Mouse (Mus musculus): ENCODE data around the gene Nxph3. TPM values are rescaled to one million over a fixed set of nuclear protein-coding genes. Genes with fewer than 3 reads are reported as not detected.

The Nxph3 gene
- total and polyA plus RNA-seq, 3 experiments, result 0.17 TPM; not detected in 2

DNA sequence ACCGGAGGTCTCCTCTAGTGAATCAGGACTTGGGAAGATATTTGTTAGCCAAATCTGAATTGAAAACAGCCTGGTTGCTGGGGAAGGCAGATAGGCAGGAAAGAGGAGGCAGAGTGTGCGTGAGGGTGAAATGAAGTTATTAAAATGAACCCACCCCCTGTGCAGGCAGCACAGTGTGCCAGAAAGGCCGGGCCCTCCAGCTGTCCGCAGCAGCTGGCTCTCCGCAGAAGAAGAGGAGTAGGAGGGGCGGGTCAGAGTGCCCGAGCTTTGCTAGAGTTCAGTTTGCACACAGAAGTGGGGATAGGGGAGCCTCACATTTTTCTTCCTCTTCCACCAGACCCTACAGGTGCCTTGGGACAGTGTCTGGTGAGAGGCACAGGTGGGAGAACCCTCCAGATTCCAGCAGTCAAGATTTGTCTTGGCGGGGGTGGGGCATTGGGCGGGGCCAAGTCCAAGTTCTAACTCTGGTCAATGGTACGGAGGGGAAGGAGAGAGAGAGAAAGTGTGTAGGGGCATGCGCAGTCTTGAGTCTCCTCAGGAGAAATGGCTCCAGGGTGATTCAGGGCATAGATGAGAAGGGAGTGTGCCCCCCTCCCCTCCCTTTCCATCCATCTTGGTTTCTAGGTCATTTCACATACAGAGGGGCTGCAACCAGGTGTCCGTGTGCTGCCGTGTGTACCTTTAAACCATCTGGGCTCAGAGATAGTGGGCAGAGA, 6.0 kb downstream of the Nxph3 start:
- Histone ChIP-seq H3K4me1 (ENCODE audit: control insufficient read depth in 1 of 2, insufficient read depth in 2 of 2) (peaks cover 19 to 36% of the 10 kb centered on the region in 2 experiments), H3K4me2 (ENCODE audit: insufficient read depth, low read depth, poor library complexity, severe bottlenecking) (peak overlapping the region; percentile 62), H3K4me3 (replicated peaks in 1 of 3; ENCODE audit: low read depth in 2 of 3, low read length in 2 of 3, poor library complexity in 1 of 3) (peak overlapping the region in 2 of 3 experiments; percentile 20 to 41), H3K9ac (ENCODE audit: insufficient read depth, low read depth) (peak overlapping the region; percentile 14; the same call in 1 of the 2 replicates), H3K9me3 (replicated peaks; ENCODE audit: low read length) (no peaks in the 10 kb centered on the region), H3K79me2 (replicated peaks; ENCODE audit: control insufficient read depth, extremely low read depth, insufficient read depth, poor library complexity, severe bottlenecking) (no peaks in the 10 kb centered on the region), H3K36me3 (replicated peaks in 1 of 2; ENCODE audit: control insufficient read depth in 1 of 2, insufficient read depth in 1 of 2, low read length in 1 of 2) (no peaks in the 10 kb centered on the region), H3K27me3 (replicated peaks) (peaks cover 84% of the 10 kb centered on the region), H3K27ac (ENCODE audit: insufficient read depth, low read depth) (peak overlapping the region; percentile 37; the same call in 1 of the 2 replicates)
- in situ Hi-C loops (cut with MboI; ENCODE audit: low pct_ligation_motif_present, low pct_unique_long_range_greater_than_20kb, low sequenced_read_pairs), result loop anchor here (10.0 kb wide), 1 partner anchor 384 kb away; the partner anchor contains the start of gene Dlx3
- dilution Hi-C loops (cut with MboI; ENCODE audit: extremely low pct_ligation_motif_present, extremely low pct_unique_long_range_greater_than_20kb, low sequenced_read_pairs), result no loop called here
- peak; percentile 46 for DNase-seq (ENCODE audit: extremely low read depth)
- TF ChIP-seq POLR2A (IDR thresholded peaks at IDR 0.05; ENCODE audit: low read depth, low read length) (peak; percentile 53), ZMIZ1 (IDR thresholded peaks at IDR 0.05; ENCODE audit: low read depth, low read length) (no peak; the same call in 1 of the 2 replicates), CTCF (conservative IDR thresholded peaks at IDR 0.05 in 1 of 2, IDR thresholded peaks at IDR 0.05 in 1 of 2; ENCODE audit: low read depth in 2 of 2, low read length in 2 of 2) (no peak), SIN3A (IDR thresholded peaks at IDR 0.05; ENCODE audit: low read length) (peak; percentile 61; the same call in 1 of the 2 replicates), NELFE (IDR thresholded peaks at IDR 0.05; ENCODE audit: low read depth, low read length) (peak; percentile 34; the same call in 1 of the 2 replicates), MAX (IDR thresholded peaks at IDR 0.05; ENCODE audit: low read length) (no peak), NRF1 (IDR thresholded peaks at IDR 0.05; ENCODE audit: low read depth, low read length) (peak; percentile 79), MAZ (IDR thresholded peaks at IDR 0.05; ENCODE audit: low read depth, low read length) (0 out of 2 replicates have a peak, but pooled peaks have one; percentile 26)

DNA sequence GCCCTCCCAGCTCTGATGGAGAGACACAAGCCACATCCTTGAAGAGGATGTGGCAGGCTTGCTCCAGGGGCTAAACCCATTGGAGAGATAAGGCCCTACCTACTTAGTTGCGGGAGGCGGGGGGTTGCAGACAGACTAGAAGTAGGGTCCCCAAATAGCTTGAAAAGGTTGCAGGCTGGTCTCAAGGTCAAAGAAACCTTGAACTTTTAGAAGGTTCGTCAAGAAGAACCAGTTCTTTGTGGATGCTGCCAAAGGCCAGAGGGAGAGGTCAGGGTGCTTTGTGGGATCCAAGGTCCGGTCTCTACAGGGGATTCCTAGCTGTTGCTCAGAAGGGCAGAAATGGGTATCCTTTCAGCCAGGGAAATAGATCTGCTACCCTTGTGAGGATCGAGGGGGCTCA, 6.6 kb downstream of the Nxph3 start:
- peaks cover 83% of the 10 kb centered on the region for H3K27me3 ChIP-seq (replicated peaks)
- in situ Hi-C loops (cut with MboI; ENCODE audit: low pct_ligation_motif_present, low pct_unique_long_range_greater_than_20kb, low sequenced_read_pairs) (loop anchor here (10.0 kb wide), 1 partner anchor 383 kb away; the partner anchor contains the start of gene Dlx3), dilution Hi-C loops (cut with MboI; ENCODE audit: extremely low pct_ligation_motif_present, extremely low pct_unique_long_range_greater_than_20kb, low sequenced_read_pairs) (no loop called here)
- no peaks in the 10 kb centered on the region for H3K9me3 ChIP-seq (replicated peaks; ENCODE audit: low read length)
- no peak overlapping the region for H3K27ac ChIP-seq (ENCODE audit: insufficient read depth, low read depth)
- peaks cover 24 to 41% of the 10 kb centered on the region in 2 experiments for H3K4me1 ChIP-seq (ENCODE audit: control insufficient read depth in 1 of 2, insufficient read depth in 2 of 2)
- no peaks in the 10 kb centered on the region for H3K79me2 ChIP-seq (replicated peaks; ENCODE audit: control insufficient read depth, extremely low read depth, insufficient read depth, poor library complexity, severe bottlenecking)
- no peaks in the 10 kb centered on the region for H3K36me3 ChIP-seq (replicated peaks in 1 of 2; ENCODE audit: control insufficient read depth in 1 of 2, insufficient read depth in 1 of 2, low read length in 1 of 2)
- H3K4me2 ChIP-seq (ENCODE audit: insufficient read depth, low read depth, poor library complexity, severe bottlenecking), result no peak overlapping the region
- no peak overlapping the region for H3K9ac ChIP-seq (ENCODE audit: insufficient read depth, low read depth)
- DNase-seq (ENCODE audit: extremely low read depth), result no peak
- no peak overlapping the region for H3K4me3 ChIP-seq (replicated peaks in 1 of 3; ENCODE audit: low read depth in 2 of 3, low read length in 2 of 3, poor library complexity in 1 of 3)
- TF ChIP-seq NRF1 (IDR thresholded peaks at IDR 0.05; ENCODE audit: low read depth, low read length), result 0 out of 2 replicates have a peak, but pooled peaks have one; percentile 8
- TF ChIP-seq ZC3H11A (IDR thresholded peaks at IDR 0.05; ENCODE audit: low read depth, low read length), result no peak

DNA sequence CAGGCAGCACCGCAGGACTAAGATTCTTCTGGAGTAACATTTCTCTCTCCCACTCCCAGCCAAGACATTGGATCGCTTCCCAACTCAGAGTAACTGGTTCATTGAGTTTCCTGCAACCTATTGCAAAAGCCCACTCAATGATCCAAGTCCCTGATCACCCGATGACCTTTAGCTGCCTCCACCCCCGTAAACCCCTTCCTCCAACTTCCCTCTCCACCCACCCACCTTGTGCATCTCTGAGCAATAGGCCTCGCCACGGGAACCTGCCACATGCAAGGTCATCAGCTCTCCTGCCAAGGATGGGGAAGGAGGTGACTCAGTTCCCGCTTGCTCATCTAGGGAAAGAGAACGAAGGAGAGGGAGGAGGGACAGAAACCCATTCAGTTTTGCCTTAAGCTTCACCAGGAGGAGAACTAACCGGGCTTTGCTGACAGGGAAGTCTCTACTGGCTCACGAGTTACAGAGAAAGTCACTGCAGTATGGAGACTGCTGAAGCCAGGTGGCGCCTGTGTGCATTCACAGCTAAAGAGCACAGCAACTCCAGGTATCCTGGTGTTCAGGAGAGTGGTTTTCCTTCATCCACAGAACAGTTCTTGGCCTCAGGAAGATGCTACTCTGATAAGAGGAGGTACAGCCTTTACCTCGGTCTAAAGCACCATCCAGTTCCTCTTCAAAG, 7.2 kb downstream of the Nxph3 start:
- no peak overlapping the region for H3K27ac ChIP-seq (ENCODE audit: insufficient read depth, low read depth)
- H3K4me1 ChIP-seq (ENCODE audit: control insufficient read depth in 1 of 2, insufficient read depth in 2 of 2), result peaks cover 25 to 43% of the 10 kb centered on the region in 2 experiments
- no peak overlapping the region for H3K9ac ChIP-seq (ENCODE audit: insufficient read depth, low read depth)
- no peak overlapping the region for H3K4me3 ChIP-seq (replicated peaks in 1 of 3; ENCODE audit: low read depth in 2 of 3, low read length in 2 of 3, poor library complexity in 1 of 3)
- H3K36me3 ChIP-seq (replicated peaks in 1 of 2; ENCODE audit: control insufficient read depth in 1 of 2, insufficient read depth in 1 of 2, low read length in 1 of 2), result no peaks in the 10 kb centered on the region
- no peak overlapping the region for H3K4me2 ChIP-seq (ENCODE audit: insufficient read depth, low read depth, poor library complexity, severe bottlenecking)
- H3K79me2 ChIP-seq (replicated peaks; ENCODE audit: control insufficient read depth, extremely low read depth, insufficient read depth, poor library complexity, severe bottlenecking), result no peaks in the 10 kb centered on the region
- dilution Hi-C loops (cut with MboI; ENCODE audit: extremely low pct_ligation_motif_present, extremely low pct_unique_long_range_greater_than_20kb, low sequenced_read_pairs), result no loop called here
- peak; percentile 24 for DNase-seq (ENCODE audit: extremely low read depth)
- in situ Hi-C loops (cut with MboI; ENCODE audit: low pct_ligation_motif_present, low pct_unique_long_range_greater_than_20kb, low sequenced_read_pairs), result loop anchor here (10.0 kb wide), 1 partner anchor 382 kb away; the partner anchor contains the start of gene Dlx3
- H3K27me3 ChIP-seq (replicated peaks), result peaks cover 82% of the 10 kb centered on the region
- no peaks in the 10 kb centered on the region for H3K9me3 ChIP-seq (replicated peaks; ENCODE audit: low read length)
- TF ChIP-seq HCFC1 (IDR thresholded peaks at IDR 0.05; ENCODE audit: low read depth, low read length) (no peak), E2F4 (IDR thresholded peaks at IDR 0.05; ENCODE audit: insufficient replicate concordance, low read depth, low read length) (no peak), RCOR1 (conservative IDR thresholded peaks at IDR 0.05; ENCODE audit: low read depth, low read length) (no peak), SMC3 (IDR thresholded peaks at IDR 0.05; ENCODE audit: low read depth, low read length) (peak; percentile 61), TBP (conservative IDR thresholded peaks at IDR 0.05; ENCODE audit: low read depth, low read length) (no peak), USF2 (conservative IDR thresholded peaks at IDR 0.05; ENCODE audit: low read depth, low read length) (no peak), MEF2A (IDR thresholded peaks at IDR 0.05; ENCODE audit: borderline replicate concordance, low read depth, low read length) (no peak), POLR2AphosphoS2 (IDR thresholded peaks at IDR 0.05; ENCODE audit: low read depth, low read length) (no peak), USF1 (IDR thresholded peaks at IDR 0.05; ENCODE audit: low read depth, low read length) (no peak), MAX (IDR thresholded peaks at IDR 0.05; ENCODE audit: low read length) (no peak), MAFK (IDR thresholded peaks at IDR 0.05; ENCODE audit: insufficient replicate concordance, low read length) (no peak), PAX5 (IDR thresholded peaks at IDR 0.05; ENCODE audit: low read length) (no peak), MAZ (IDR thresholded peaks at IDR 0.05; ENCODE audit: low read depth, low read length) (no peak), MYC (IDR thresholded peaks at IDR 0.05; ENCODE audit: low read depth, low read length) (no peak), CHD2 (IDR thresholded peaks at IDR 0.05; ENCODE audit: low read length) (no peak), ZC3H11A (IDR thresholded peaks at IDR 0.05; ENCODE audit: low read depth, low read length) (no peak), NELFE (IDR thresholded peaks at IDR 0.05; ENCODE audit: low read depth, low read length) (no peak)

Measured in CH12.LX (cell line).